Mouse (Mus musculus): ENCODE results near the gene Mfsd14a.
A peak's percentile ranks its signal among the peaks of the same experiment; 100 is the strongest.

Gene Mfsd14a

GRCm38 (mm10) chr3:116601781-116602180 lies 60.7 kb downstream of the Mfsd14a start:
- no peak for DNase-seq (ENCODE audit: inconsistent ontology term)

- no peak for DNase-seq (ENCODE audit: inconsistent ontology term)
These were observed 61.5 kb downstream of the Mfsd14a start for GRCm38 (mm10) chr3:116601005-116601404.

DNA sequence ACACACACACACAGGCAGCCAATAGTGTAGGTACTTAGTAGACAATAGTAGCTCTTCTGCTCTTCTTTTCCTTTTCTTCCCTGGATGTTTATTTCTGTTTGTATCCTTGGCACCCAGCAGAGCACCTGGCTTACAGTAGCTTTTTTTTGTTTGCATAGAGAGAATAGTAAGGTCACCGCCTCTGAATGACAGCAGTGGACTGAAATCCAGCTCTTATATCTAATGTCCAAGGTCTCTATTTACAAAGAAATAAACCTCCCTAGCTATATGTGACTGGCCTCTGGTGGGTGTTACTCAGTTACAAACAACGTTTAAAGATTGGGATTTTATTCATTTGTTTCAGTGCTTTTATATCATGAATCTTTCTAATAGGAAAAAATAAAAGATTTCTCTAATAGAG lies 62.8 kb downstream of the Mfsd14a start:
- no peak for DNase-seq (ENCODE audit: inconsistent ontology term)

DNA sequence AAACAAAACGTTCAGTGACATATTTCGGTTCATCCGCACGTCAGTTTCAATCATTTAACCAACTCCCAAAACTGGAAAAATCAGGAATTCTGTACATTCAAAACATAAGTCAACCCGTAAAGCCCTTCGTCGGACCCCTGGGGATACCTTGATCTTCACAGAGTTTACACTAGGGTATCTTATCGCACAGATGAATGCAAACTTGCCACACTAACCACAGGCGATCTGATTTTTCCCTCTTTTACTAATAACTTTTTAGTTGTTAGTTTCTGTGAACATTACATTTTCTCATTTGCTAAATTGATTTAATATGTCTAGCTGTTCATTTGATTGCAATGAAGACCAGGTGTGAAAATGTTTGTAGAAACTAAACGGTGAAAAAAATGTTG lies 66.9 kb downstream of the Mfsd14a start:
- DNase-seq (ENCODE audit: inconsistent ontology term), result peak; percentile 6

DNA sequence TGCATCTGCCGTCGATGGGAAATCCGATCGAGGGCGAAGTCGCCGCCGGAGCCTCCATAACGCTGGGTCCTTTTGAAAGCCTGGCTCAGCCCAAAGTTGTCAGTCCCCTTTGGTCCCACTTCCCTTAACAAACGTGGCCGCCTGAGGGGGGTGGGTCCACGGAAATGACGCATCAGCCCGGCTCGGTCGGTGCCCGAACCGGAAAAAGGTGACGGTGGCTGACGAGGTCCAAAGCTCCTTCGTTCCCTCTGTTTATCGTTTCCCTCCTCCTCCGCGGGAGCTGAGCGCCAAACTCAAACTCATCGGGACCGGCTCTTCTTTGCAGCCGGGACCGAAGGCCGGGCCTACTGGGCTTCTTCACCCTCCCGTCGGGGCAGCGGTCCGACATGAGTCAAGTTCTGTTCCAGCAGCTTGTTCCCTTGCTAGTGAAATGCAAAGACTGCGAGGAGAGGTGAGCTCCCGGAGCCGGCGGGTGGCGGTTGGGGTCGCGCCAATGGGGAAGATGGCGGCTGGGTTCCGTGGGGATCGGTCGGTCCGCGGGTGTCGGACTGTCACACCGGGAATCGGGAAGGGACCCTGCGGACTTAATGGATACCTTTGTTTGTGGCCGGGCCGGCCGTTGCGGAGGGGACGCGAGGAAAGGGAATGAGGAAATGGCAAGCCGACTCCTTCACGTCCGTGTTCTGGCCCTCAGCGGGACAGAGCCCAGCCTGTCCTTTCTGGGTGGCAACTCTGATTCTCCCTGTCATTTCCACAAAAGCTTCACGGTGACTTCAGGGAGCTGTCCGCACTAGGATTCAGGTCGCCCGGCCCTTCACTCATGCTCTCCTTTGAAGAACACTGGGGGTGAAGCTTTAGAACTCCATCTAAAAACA lies 67.5 kb downstream of the Mfsd14a start, which contains the start of gene Sass6:
Gene Sass6, plus strand, starts transcription at position 255 of the 875 bp plus-strand sequence.
- DNase-seq (ENCODE audit: inconsistent ontology term), result peak; percentile 98

- no peak for DNase-seq (ENCODE audit: inconsistent ontology term)
These were observed 68.3 kb downstream of the Mfsd14a start for GRCm38 (mm10) chr3:116594076-116594727.

GRCm38 (mm10) chr3:116582201-116582600 lies 80.3 kb downstream of the Mfsd14a start:
- DNase-seq (ENCODE audit: inconsistent ontology term), result no peak

All from Muller cell, postnatal 12 days (primary cell).